Mouse (Mus musculus): ENCODE data around the gene Vmn1r57.
"Not testable (repeated sequence)": the region's sequence is repeated elsewhere in the genome, so short reads cannot be mapped to it uniquely, and the experiment has no call there.

Vmn1r57 gene

DNA sequence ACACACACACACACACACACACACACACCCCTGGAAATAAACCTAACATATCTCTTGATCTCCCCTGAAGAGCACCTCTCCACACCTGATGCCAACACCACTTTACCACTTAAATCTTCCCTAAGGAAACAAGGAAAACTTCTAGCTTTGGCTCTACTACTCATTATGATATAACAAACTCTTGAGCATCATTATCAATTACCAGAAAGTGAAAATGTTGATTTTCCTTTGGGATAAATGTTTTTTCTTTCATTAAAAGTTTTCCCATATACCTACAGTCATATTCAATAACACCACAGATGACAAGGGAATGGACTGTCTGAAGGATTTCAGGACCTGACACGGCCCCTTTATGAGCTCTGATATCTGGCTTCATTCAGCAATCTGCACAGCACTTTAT lies at the start of gene Vmn1r57:
Gene Vmn1r57 (plus strand): TSS at position 301 of the 400 bp plus-strand sequence.
- DNase-seq (ENCODE audit: low read depth): not testable (repeated sequence)

DNA sequence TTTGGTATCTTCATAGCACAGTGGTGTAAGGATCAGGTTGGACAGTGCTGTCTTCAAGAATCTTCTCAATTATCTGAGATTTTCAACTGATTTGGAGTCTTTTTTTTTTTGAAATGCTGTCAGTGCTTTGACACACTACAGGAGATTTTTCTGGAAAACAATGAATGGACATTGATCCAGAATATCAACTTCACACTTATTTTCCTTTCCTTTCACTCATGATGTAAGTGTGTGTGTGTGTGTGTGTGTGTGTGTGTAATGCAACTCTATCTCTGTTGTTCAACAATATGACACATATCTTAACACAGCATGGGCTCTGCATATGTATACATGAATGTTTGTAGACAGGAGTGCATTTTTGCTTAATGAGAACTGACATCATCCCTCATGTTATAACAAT lies 21.6 kb upstream of the Vmn1r57 start, which contains the start of gene Vmn1r56:
Gene Vmn1r56 (minus strand): TSS at position 101 of the 400 bp plus-strand sequence.
- DNase-seq (ENCODE audit: low read depth): not testable (repeated sequence)

DNA sequence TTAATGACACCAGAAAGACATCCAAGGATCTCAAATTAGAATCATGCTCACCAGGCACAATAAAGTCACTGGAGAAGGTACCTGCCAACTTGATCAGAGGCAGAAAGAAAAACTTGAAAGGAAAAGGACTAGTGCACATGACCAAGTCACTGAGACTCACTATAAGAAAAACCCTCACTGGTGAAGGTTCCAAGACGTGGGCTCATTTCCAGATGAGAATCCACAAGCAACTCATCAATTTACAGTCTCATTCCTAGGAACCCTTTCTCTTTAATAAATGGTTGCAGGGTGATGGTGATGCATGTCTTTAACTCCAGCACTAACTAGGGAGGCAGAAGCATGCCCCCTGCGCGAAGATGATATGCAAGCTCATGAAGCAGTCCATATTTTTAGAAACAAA lies 44.8 kb downstream of the Vmn1r57 start:
- no peak for DNase-seq (ENCODE audit: low read depth)
